Mouse (Mus musculus): ENCODE measurements around the gene Tpr. TPM values are rescaled to one million over a fixed set of nuclear protein-coding genes. Genes with fewer than 3 reads are reported as not detected.

Gene Tpr
- 149 and 168 TPM in 2 replicates for polyA plus RNA-seq (2016; fragmentation: Nextera tagmentation; extraction: Ambion mirVana)

GRCm38 (mm10) chr1:150392638-150393487 is at the start of gene Tpr, which contains the start of gene Odr4:
Gene Tpr, plus strand, starts transcription at chr1:150392838.
Gene Odr4, minus strand, starts transcription at chr1:150393080.
- H3K4me3 ChIP-seq = peak within 1 kb of the TSS; percentile 71
- H3K27ac ChIP-seq = peak within 1 kb of the TSS; percentile 68; the same call in 1 of the 2 replicates
- under 1% methylated on average over 76 of the region's 76 CpGs for WGBS
- H3K9ac ChIP-seq = peak within 1 kb of the TSS; percentile 83
- no peaks in the 10 kb centered on the region for H3K27me3 ChIP-seq (replicated peaks)
- H3K4me1 ChIP-seq = peaks cover 3% of the 10 kb centered on the region
- ATAC-seq (ENCODE audit: low FRiP score, low read depth) = peak; percentile 98
- H3K4me2 ChIP-seq (replicated peaks) = peak within 1 kb of the TSS; percentile 70
- peaks cover 26% of the 10 kb centered on the region for H3K36me3 ChIP-seq
- H3K9me3 ChIP-seq = no peaks in the 10 kb centered on the region

GRCm38 (mm10) chr1:150360864-150361263 is 31.8 kb upstream of the Tpr start:
- Histone ChIP-seq H3K4me2 (replicated peaks) (no peak overlapping the region), H3K36me3 (peaks cover 22% of the 10 kb centered on the region), H3K4me1 (no peaks in the 10 kb centered on the region), H3K4me3 (no peak overlapping the region), H3K27me3 (replicated peaks) (no peaks in the 10 kb centered on the region), H3K27ac (no peak overlapping the region), H3K9me3 (no peaks in the 10 kb centered on the region), H3K9ac (no peak overlapping the region)
- ATAC-seq (ENCODE audit: low FRiP score, low read depth) = no peak
- 86% methylated on average over 1 of the region's 1 CpGs for WGBS

GRCm38 (mm10) chr1:150372895-150373294 is 19.7 kb upstream of the Tpr start:
- H3K36me3 ChIP-seq = peaks cover 5% of the 10 kb centered on the region; the same call in 1 of the 2 replicates
- H3K4me2 ChIP-seq (replicated peaks) = no peak overlapping the region
- no peaks in the 10 kb centered on the region for H3K4me1 ChIP-seq
- H3K27ac ChIP-seq = no peak overlapping the region
- 94% methylated on average over 3 of the region's 3 CpGs for WGBS
- no peak overlapping the region for H3K9ac ChIP-seq
- ATAC-seq (ENCODE audit: low FRiP score, low read depth) = no peak
- H3K9me3 ChIP-seq = no peaks in the 10 kb centered on the region
- H3K4me3 ChIP-seq = no peak overlapping the region
- H3K27me3 ChIP-seq (replicated peaks) = no peaks in the 10 kb centered on the region

GRCm38 (mm10) chr1:150374247-150374646 is 18.4 kb upstream of the Tpr start:
- ATAC-seq (ENCODE audit: low FRiP score, low read depth) = no peak
- no peak overlapping the region for H3K9ac ChIP-seq
- peaks cover 5% of the 10 kb centered on the region; the same call in 1 of the 2 replicates for H3K36me3 ChIP-seq
- H3K27me3 ChIP-seq (replicated peaks) = no peaks in the 10 kb centered on the region
- H3K27ac ChIP-seq = no peak overlapping the region
- H3K9me3 ChIP-seq = no peaks in the 10 kb centered on the region
- H3K4me3 ChIP-seq = no peak overlapping the region
- no peak overlapping the region for H3K4me2 ChIP-seq (replicated peaks)
- WGBS = 91% methylated on average over 2 of the region's 2 CpGs
- no peaks in the 10 kb centered on the region for H3K4me1 ChIP-seq

GRCm38 (mm10) chr1:150384138-150384537 is 8.5 kb upstream of the Tpr start:
- Histone ChIP-seq H3K27ac (no peak overlapping the region), H3K27me3 (replicated peaks) (no peaks in the 10 kb centered on the region), H3K9ac (no peak overlapping the region), H3K9me3 (no peaks in the 10 kb centered on the region), H3K4me1 (no peaks in the 10 kb centered on the region), H3K4me3 (no peak overlapping the region), H3K4me2 (replicated peaks) (no peak overlapping the region), H3K36me3 (peaks cover 29% of the 10 kb centered on the region)
- no peak for ATAC-seq (ENCODE audit: low FRiP score, low read depth)
- 98% methylated on average over 4 of the region's 4 CpGs for WGBS

- 95% methylated on average over 9 of the region's 9 CpGs for WGBS
- no peak for ATAC-seq (ENCODE audit: low FRiP score, low read depth)
- Histone ChIP-seq H3K4me2 (replicated peaks) (no peak overlapping the region), H3K27ac (no peak overlapping the region), H3K36me3 (peaks cover 29% of the 10 kb centered on the region), H3K4me3 (no peak overlapping the region), H3K27me3 (replicated peaks) (no peaks in the 10 kb centered on the region), H3K9me3 (no peaks in the 10 kb centered on the region), H3K4me1 (peaks cover 3% of the 10 kb centered on the region), H3K9ac (no peak overlapping the region)
Measured at GRCm38 (mm10) chr1:150387572-150387971, 5.1 kb upstream of the Tpr start.

GRCm38 (mm10) chr1:150389390-150390129 is 3.1 kb upstream of the Tpr start:
- no peak for ATAC-seq (ENCODE audit: low FRiP score, low read depth)
- peaks cover 3% of the 10 kb centered on the region for H3K4me1 ChIP-seq
- H3K27me3 ChIP-seq (replicated peaks) = no peaks in the 10 kb centered on the region
- H3K4me2 ChIP-seq (replicated peaks) = no peak overlapping the region
- peaks cover 19% of the 10 kb centered on the region for H3K36me3 ChIP-seq
- no peak overlapping the region for H3K4me3 ChIP-seq
- no peaks in the 10 kb centered on the region for H3K9me3 ChIP-seq
- 90% methylated on average over 6 of the region's 6 CpGs for WGBS
- H3K27ac ChIP-seq = no peak overlapping the region
- no peak overlapping the region for H3K9ac ChIP-seq

- 24% methylated on average over 11 of the region's 11 CpGs for WGBS
- Histone ChIP-seq H3K9me3 (no peaks in the 10 kb centered on the region), H3K4me1 (peaks cover 3% of the 10 kb centered on the region), H3K36me3 (peaks cover 26% of the 10 kb centered on the region), H3K27ac (no peak overlapping the region), H3K4me3 (peak overlapping the region; percentile 71), H3K27me3 (replicated peaks) (no peaks in the 10 kb centered on the region), H3K9ac (peak overlapping the region; percentile 83; the same call in 1 of the 2 replicates), H3K4me2 (replicated peaks) (peak overlapping the region; percentile 58)
- ATAC-seq (ENCODE audit: low FRiP score, low read depth) = peak; percentile 30
Measured at GRCm38 (mm10) chr1:150391931-150392637, 554 bp upstream of the Tpr start.

- Histone ChIP-seq H3K36me3 (peaks cover 23% of the 10 kb centered on the region), H3K9ac (peak overlapping the region; percentile 83), H3K27me3 (replicated peaks) (no peaks in the 10 kb centered on the region), H3K27ac (peak overlapping the region; percentile 68; the same call in 1 of the 2 replicates), H3K4me1 (peaks cover 3% of the 10 kb centered on the region), H3K4me3 (peak overlapping the region; percentile 71), H3K4me2 (replicated peaks) (peak overlapping the region; percentile 70), H3K9me3 (no peaks in the 10 kb centered on the region)
- WGBS = 0% methylated on average over 27 of the region's 27 CpGs
- peak; percentile 51 for ATAC-seq (ENCODE audit: low FRiP score, low read depth)
Measured at GRCm38 (mm10) chr1:150393488-150393852, 832 bp downstream of the Tpr start.

- Histone ChIP-seq H3K9me3 (no peaks in the 10 kb centered on the region), H3K27ac (no peak overlapping the region), H3K4me2 (replicated peaks) (no peak overlapping the region), H3K9ac (no peak overlapping the region), H3K27me3 (replicated peaks) (no peaks in the 10 kb centered on the region), H3K36me3 (peaks cover 31% of the 10 kb centered on the region), H3K4me3 (no peak overlapping the region), H3K4me1 (peaks cover 3% of the 10 kb centered on the region)
- ATAC-seq (ENCODE audit: low FRiP score, low read depth) = no peak
- WGBS = 93% methylated on average over 3 of the region's 3 CpGs
Measured at GRCm38 (mm10) chr1:150396001-150396400, 3.4 kb downstream of the Tpr start.

GRCm38 (mm10) chr1:150403914-150404313 is 11.3 kb downstream of the Tpr start:
- no peak overlapping the region for H3K27ac ChIP-seq
- H3K9me3 ChIP-seq = no peaks in the 10 kb centered on the region
- no peaks in the 10 kb centered on the region for H3K27me3 ChIP-seq (replicated peaks)
- 94% methylated on average over 3 of the region's 3 CpGs for WGBS
- H3K4me2 ChIP-seq (replicated peaks) = no peak overlapping the region
- no peak for ATAC-seq (ENCODE audit: low FRiP score, low read depth)
- H3K4me3 ChIP-seq = no peak overlapping the region
- H3K9ac ChIP-seq = no peak overlapping the region
- peaks cover 45% of the 10 kb centered on the region for H3K36me3 ChIP-seq
- no peaks in the 10 kb centered on the region for H3K4me1 ChIP-seq

GRCm38 (mm10) chr1:150404555-150404954 is 11.9 kb downstream of the Tpr start:
- no peaks in the 10 kb centered on the region for H3K27me3 ChIP-seq (replicated peaks)
- ATAC-seq (ENCODE audit: low FRiP score, low read depth) = no peak
- no peak overlapping the region for H3K27ac ChIP-seq
- 94% methylated on average over 3 of the region's 3 CpGs for WGBS
- H3K9me3 ChIP-seq = no peaks in the 10 kb centered on the region
- no peaks in the 10 kb centered on the region for H3K4me1 ChIP-seq
- no peak overlapping the region for H3K4me3 ChIP-seq
- H3K36me3 ChIP-seq = peaks cover 46% of the 10 kb centered on the region
- no peak overlapping the region for H3K9ac ChIP-seq
- no peak overlapping the region for H3K4me2 ChIP-seq (replicated peaks)
